Mouse (Mus musculus): Measurements from ENCODE around the gene Ms4a6c.

GRCm38 (mm10) chr19:11482684-11483083 lies 13.5 kb downstream of the Ms4a6c start:
- TF ChIP-seq CTCF (IDR thresholded peaks at IDR 0.05; ENCODE audit: insufficient read depth, low read depth, low read length) (no peak), POLR2A (IDR thresholded peaks at IDR 0.05; ENCODE audit: insufficient read depth, low read depth, low read length) (no peak)

Data from olfactory bulb, adult 2 months (tissue).